Mouse (Mus musculus): ENCODE measurements around the gene Fmo2.

Fmo2 gene

GRCm38 (mm10) chr1:162891980-162892451 lies 6.5 kb downstream of the Fmo2 start:
- DNase-seq (ENCODE audit: low read depth) = no peak

DNA sequence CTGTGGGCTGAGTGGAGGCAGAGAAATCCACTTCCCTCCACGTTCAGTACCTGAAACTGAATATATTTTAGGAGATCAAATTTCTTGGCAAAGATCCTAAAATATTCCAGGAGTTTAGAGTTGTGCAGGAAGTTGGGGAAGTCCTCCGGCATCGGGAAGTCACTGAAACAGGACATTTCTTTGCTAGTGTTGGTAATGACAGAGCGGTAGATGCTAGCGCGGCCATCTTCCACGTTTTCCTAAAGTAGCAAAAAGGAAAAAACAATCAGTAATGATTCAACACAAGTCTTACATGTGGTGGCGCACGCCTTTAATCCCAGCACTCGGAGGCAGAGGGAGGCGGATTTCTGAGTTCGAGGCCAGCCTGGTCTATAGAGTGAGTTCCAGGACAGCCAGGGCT lies 9.9 kb downstream of the Fmo2 start:
- DNase-seq (ENCODE audit: low read depth) = no peak

DNA sequence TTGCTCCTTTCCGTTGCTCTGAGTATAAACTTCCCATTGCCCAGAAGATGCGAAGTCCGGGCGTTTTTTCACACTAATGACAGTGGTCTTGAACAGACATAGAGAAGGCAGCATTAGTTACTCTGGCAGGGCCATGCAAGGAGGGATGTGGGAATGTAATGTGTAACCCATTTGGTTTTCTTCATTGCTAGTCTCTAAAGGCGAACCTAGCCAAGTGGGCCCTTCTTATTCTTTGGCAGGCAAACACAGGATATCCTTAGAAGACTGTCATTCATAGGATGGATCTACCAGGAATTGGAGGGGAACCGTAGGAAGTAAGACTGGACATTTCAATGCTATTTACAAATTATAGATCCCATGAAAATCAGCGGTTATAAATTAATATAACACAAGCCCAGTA lies 10.9 kb downstream of the Fmo2 start:
- no peak for DNase-seq (ENCODE audit: low read depth)

DNA sequence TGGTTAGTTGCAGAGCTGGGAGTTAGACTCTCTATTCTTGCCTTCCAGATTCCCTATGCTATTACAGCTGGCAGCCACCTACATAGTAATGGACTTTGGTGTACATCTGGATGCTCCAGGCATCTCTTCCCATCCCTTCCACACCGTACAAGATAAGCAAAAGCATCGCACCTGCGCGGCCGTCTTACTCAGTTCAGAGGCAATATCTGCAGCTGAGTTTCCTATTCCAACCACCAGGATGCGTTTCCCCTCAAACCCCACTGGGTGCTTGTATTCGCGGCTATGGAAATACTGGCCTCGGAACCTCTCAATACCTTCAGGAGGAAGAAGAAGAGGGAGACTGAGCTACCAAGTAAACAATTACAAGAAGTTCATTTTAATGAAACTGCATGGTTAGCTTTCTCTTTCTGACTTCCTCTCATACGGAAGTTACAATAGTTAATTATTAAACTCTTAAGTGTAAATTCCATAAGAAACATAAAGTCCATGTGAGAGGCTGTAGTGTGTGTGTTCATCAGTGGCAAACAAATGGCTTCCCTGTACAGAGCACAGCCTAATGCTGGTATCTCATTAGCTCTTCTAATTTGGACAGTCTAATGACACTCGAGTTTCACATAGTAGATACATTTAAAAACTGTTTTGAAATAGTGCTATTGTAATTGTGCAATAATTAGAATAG lies 12.2 kb downstream of the Fmo2 start:
- no peak for DNase-seq (ENCODE audit: low read depth)

GRCm38 (mm10) chr1:162882681-162883080 lies 15.8 kb downstream of the Fmo2 start:
- DNase-seq (ENCODE audit: low read depth) = no peak

DNA sequence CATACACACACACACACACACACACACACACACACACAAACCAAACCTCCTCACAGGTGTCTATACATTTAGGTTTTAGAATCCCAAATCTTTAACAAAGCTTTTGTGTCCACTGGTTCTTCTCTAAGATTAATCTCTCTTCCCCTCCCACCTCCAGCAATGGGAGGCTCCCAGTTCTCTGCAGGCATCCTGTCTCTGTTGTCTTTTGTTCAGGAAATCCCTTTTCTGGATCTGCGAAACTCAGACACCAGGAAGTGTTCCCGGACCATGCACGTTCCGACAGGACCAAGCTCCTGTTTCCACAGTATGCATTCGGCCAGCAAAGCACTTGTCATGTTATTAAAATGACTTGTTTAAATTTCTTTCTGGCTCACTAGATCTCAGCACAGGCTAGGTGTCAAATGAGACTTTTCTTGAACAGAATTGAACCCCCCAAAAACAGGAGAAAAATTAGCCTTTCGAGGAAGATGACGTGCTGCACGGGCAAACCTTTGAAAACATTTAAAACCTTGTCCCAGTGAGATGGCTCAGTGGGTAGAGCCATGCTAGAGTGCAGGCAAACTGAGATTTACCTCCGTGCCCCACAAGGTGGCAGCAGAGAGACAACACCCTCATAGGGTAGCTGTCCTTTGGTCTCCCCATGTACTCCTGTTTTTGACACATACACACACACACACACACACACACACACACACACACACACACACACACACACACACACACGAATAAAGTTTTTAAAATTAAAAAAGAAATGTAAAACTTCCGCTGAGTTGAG lies 18.7 kb downstream of the Fmo2 start:
- DNase-seq (ENCODE audit: low read depth) = peak; percentile 24

- no peak for DNase-seq (ENCODE audit: low read depth)
Measured at GRCm38 (mm10) chr1:162875091-162875490, 23.4 kb downstream of the Fmo2 start.

DNA sequence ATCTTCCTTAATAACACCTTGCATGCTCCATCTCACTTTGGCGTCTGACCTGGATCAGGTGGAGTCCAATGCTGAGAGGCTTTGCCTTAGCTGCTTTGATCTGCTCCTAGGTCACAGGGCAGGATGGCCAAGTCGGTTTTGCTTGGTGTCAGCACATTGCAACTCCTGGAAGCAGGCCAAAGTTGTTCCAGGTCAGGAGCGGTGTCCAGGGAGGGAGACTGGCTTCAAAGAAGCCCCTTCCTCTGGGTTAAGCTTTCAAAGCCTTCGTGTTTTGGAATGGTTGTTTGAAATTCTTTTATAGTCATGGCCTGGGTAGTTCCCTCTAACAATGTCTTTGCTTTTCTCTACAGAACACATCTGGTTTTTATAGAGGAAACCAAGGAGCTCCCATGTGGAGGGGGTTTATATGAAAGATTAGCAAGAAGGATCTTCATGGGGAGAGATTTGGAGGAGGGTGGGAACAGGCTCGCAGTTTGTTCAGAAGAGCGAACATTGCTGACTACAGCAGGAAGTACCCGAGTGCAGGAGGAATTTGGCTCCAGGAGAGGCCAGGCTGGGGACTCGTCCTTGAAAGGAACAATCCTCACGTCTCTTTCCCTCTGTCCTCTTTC lies 26.7 kb downstream of the Fmo2 start:
- DNase-seq (ENCODE audit: low read depth) = no peak

DNA sequence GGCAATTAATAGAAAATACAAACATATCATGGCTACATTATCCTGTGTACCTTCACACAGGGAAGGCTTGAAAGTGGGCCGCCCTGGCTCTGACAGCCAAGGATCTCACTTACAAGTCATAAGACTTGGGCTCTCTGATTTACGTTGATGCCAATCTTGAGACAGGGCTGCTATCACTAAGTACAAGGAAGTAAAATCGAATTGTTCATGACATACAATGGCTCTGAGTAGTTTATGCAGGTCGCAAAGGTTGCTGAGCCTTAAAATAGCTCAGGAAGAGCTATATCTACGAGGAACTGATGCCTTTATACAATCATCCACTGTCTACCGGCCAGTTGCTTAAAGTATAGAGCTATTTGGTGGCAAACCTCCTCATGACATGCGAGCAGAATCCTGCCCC lies 27.5 kb downstream of the Fmo2 start:
- DNase-seq (ENCODE audit: low read depth) = no peak

GRCm38 (mm10) chr1:162867396-162867795 lies 31.1 kb downstream of the Fmo2 start:
- DNase-seq (ENCODE audit: low read depth) = no peak

DNA sequence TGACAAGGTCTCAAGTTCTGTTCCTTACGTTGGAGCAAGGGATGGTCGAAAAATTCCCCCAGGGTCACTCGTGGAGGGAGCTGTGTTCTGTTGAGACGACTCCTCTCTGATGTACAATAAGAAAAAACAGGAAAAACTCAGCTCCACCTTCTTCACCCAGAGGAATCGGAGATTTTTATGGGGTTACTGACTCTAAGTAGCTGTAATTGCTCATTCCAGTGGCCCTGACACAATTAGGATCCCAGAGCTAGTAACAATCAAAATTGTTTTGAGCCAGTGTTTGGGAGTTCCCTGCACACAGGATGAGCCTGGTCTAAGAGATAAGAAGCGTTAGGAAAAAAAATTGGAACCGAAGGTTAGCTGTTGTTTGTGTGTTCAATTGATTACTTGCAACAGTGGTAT lies 32.2 kb downstream of the Fmo2 start, which contains the start of gene Fmo1:
Fmo1 (minus strand) TSS at position 331 of the 402 bp plus-strand sequence.
- DNase-seq (ENCODE audit: low read depth) = no peak

DNA sequence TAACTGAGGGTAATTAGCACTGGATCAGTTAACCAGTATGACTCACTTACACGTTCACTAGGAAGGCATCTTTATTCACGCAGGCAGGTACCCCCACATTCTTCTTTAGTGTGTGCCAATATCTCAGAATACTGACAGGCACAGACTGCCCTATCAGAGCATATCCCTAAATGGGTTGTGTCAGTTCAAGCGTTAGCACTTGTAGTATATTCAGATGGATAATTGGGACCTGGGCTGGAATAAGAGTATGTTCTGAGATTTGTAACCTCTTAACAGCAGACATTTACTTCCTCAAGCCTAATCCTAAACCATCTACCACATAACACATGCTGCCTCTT lies 33.1 kb downstream of the Fmo2 start:
- no peak for DNase-seq (ENCODE audit: low read depth)

DNA sequence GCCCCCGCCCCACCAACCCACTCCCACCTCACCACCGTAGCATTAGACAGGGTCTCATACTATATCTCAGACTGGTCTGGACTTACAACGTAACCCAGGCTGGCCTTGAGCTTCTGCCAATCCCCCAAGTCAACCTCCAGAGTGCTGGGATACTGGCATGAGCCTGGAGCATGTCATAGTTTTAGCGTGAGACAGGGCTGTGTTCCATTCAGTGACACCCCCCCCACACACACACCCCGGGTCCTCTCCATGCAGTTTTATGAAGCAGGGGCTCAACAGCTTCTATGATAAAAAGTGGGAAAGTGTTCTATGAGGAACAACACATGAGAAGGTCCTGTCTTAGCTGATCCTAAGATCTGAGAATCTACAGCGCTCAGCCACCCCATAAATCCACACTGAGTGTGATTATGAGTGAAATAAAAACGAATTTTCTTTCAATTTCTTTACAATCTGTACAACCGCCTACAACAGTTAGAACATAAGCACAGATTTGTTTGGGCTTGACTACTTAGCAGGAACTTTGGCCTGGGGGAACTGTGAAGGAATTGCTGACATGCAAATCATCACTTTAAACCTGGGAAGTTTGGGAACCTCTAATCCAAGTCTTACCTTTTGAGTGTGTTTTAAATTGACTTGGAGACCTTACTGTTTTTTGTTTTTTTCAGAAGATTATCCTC lies 33.6 kb downstream of the Fmo2 start:
- DNase-seq (ENCODE audit: low read depth) = no peak

GRCm38 (mm10) chr1:162864279-162864678 lies 34.2 kb downstream of the Fmo2 start:
- DNase-seq (ENCODE audit: low read depth) = no peak

DNA sequence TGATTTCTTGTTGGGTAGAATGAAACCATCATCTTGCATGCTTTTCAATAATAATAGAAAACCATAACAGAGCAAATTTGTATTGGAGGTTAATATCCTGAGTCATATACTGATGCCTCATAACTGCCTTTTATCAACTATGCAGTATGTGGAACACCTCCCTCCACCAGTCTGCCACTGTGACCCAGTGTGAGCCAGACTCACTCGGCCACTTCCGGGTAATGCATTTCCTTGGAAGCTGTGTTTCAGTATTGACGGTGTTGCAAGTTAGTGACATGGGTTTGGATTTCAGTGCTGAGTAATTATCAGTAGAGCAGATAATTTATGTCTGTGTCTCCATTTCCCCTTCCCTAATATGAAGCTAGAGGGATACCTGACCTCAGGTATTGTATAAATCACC lies 34.9 kb downstream of the Fmo2 start:
- DNase-seq (ENCODE audit: low read depth) = no peak

DNA sequence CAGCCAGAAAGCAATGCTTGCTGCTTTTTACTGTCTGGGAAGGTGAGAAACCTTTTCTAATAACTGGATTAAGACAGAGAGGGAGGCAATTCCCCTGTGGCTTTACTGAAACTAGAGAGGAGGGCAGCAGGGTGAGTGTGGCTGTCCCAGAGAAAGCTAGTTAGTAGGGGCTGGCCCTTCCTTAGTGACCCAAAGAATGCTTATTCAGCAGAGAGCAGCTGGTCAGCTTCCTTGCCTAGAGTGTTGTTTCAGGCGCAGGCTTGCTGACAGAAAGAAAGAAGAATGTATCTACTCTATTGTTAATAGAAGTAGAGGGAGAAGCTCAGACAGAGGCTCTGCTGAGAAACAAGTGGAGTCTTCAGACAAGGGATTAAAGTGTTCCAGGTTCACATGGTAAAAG lies 36.2 kb downstream of the Fmo2 start:
- DNase-seq (ENCODE audit: low read depth) = no peak

DNA sequence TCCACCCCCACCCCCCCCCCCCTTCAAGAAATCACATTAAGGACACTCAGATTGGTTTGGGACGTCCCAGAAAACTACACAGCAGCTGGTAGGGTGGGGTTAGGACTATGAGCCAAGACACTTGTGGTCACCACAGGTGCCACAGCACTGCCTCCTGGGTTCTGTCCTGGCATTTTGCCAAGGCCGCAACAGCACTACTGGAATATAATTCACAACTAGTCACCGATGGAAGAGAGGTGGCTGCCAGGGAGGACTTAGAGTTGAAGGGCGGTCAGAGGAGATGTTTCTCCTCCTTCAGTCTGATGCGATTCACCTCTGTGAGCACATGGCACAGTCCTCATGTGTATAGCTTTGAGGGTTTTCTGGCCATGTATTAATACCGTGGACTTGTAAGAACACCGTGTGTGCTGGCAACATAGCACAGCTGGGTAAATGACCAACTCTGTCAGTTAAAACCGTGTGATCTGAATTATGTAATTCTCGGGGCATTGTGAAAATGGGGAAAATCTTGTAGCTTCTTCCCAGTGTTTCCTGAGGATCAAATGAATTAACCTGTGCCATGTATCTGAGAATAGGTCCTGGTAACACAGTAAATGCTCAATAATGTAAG lies 38.4 kb downstream of the Fmo2 start:
- DNase-seq (ENCODE audit: low read depth) = no peak

- no peak for DNase-seq (ENCODE audit: low read depth)
Measured at GRCm38 (mm10) chr1:162859545-162859976, 39.0 kb downstream of the Fmo2 start.

GRCm38 (mm10) chr1:162858748-162859130 lies 39.8 kb downstream of the Fmo2 start:
- DNase-seq (ENCODE audit: low read depth) = no peak

DNA sequence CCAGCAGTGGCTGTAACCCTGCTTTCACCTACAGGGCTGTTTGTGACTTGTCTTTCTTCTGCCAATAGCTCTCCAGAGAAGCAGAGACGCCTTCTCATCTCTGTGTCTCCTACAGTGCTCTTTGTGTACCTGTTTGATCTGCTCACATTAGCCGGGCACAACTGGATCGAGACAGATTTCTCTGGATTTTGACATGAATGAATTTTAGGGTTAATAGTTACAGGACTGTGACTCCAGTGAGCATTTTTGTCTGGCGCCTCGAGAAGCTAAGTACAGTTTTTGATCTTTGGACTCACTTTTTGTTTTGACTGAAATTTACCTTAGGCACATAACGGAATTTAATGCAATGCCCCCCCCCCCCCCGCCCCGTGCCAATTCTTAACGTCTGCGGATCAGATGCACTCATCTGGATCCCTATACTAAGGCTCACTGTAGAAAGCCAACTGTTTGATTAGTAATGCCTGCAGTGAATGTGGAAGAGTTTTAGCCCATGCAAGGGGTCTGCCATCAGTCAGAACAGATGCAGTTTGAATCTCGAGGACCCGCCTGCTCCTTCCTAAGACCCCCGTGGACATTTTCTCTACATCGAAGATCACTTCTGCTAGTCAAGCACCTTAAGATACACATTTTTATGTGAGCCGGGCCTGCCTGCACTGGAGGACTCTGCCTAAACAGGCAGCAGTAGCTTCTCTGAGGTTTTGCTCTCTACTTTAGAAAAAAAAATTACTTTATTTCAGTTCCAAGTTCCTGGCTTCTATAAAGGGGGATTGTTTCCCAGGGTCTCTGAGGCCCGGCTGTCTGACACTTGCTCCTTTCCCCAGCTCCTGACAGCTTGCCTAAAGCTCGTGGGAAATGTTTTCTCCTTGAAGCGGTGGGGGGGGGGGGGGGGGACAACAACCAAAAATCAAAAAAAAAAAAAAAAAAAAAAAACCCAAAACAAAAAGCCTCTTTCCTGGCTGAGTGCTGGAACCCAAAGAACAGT lies 40.5 kb downstream of the Fmo2 start:
- no peak for DNase-seq (ENCODE audit: low read depth)

All from c-Kit-positive CD71-negative TER-119-negative erythroid progenitor cells, embryonic 14.5 days (primary cell).